In the genomic region with DNA sequence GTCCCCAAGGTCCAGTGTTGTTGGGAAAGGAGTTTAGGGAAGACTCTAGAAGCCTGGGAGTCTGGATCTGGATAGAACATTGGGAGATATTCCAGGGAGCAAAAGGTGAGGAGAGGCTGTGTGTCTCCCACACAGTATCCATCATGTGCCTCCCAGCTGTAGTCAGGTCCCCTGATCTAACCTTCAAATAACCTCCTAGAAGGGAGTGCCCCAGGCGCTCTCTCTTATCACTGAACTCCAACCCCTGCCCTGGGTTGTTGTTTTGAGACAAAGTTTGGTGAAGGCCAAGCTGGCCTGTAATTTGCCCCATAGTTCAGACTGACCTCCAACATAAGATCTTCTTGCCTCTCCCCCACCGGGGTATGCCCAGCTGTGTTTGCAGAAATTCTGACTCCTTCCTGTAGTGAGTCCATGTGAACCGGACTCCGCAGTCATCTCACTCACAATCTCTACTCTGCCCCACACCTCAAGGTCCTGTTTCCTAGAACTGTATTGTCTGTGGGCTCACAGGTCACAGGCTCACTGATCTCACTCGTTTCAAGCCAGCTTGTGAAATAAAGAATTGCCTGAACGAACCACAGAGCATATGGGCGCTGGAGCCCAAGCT, we compare ENCODE assay signal across 28 mouse cellular contexts. TPM values are rescaled to one million over a fixed set of nuclear protein-coding genes. Genes with fewer than 3 reads are reported as not detected.
DNase-seq lines count a peak whose midpoint lies in the region; ATAC-seq and TF ChIP-seq lines count a peak whose summit lies in the region.
"Had no signal": no experiment of that assay in that cellular context is flagged by ENCODE, and none has a peak within 500 bp of the region (broad histone marks: within the 10 kb centered on the region; RNA-seq: fewer than 3 reads in every experiment).

No protein-coding gene starts in this region.

- H3K4me1 ChIP-seq in liver, adult 2 months (ENCODE audit: control insufficient read depth, insufficient read depth, low read length): no peaks in the 10 kb centered on the region
- H3K4me1 ChIP-seq in thymus, adult 2 months (replicated peaks; ENCODE audit: control insufficient read depth, insufficient read depth, low read length): peaks cover 36% of the 10 kb centered on the region
- H3K4me1 ChIP-seq in liver, embryonic 12.5 days: peaks cover 12% of the 10 kb centered on the region
- H3K4me1 ChIP-seq in cerebellum, adult 2 months (ENCODE audit: control insufficient read depth, insufficient read depth, low read length): no peaks in the 10 kb centered on the region
- H3K4me1 ChIP-seq: embryonic facial prominence, embryonic 12.5 days; hindbrain, embryonic 10.5 days; limb, embryonic 10.5 days; megakaryocyte, embryonic 14.5 days; midbrain, embryonic 15.5 days had no signal

- no peak overlapping the region for H3K27ac ChIP-seq in liver, adult 2 months (replicated peaks; ENCODE audit: insufficient read depth, low read depth, low read length)
- peak overlapping the region; percentile 1; the same call in 1 of the 2 replicates for H3K27ac ChIP-seq in thymus, adult 2 months (ENCODE audit: control insufficient read depth, insufficient read depth, low read length)
- no peak overlapping the region for H3K27ac ChIP-seq in liver, embryonic 12.5 days
- no peak overlapping the region for H3K27ac ChIP-seq in cerebellum, adult 2 months (ENCODE audit: insufficient read depth, low read length)
- H3K27ac ChIP-seq: embryonic facial prominence, embryonic 12.5 days; gastrocnemius, adult 2 months; hindbrain, embryonic 10.5 days; kidney, postnatal 0 days; limb, embryonic 10.5 days; liver, embryonic 13.5 days; midbrain, embryonic 15.5 days had no signal

- no peak overlapping the region for H3K4me3 ChIP-seq in liver, adult 2 months (ENCODE audit: insufficient read depth, low read depth, low read length)
- H3K4me3 ChIP-seq in thymus, adult 2 months (ENCODE audit: control insufficient read depth, insufficient read depth, low read length): no peak overlapping the region
- H3K4me3 ChIP-seq in liver, embryonic 12.5 days: no peak overlapping the region
- no peak overlapping the region for H3K4me3 ChIP-seq in cerebellum, adult 2 months (replicated peaks; ENCODE audit: insufficient read depth, low read depth, low read length)
- H3K4me3 ChIP-seq: embryonic facial prominence, embryonic 12.5 days; gastrocnemius, adult 2 months; hindbrain, embryonic 10.5 days; limb, embryonic 10.5 days; liver, embryonic 13.5 days; megakaryocyte, embryonic 14.5 days; midbrain, embryonic 15.5 days; myocyte had no signal

- ATAC-seq in liver, embryonic 12.5 days: peak; percentile 57; the same call in 1 of the 2 replicates
- ATAC-seq: activated CD4-positive, CD25-positive, alpha-beta regulatory T cell, adult 4 months; hindbrain, embryonic 16.5 days; midbrain, embryonic 15.5 days had no signal

- no peaks in the 10 kb centered on the region for H3K27me3 ChIP-seq in liver, adult 2 months (ENCODE audit: control insufficient read depth, insufficient read depth, low read length)
- no peaks in the 10 kb centered on the region for H3K27me3 ChIP-seq in thymus, adult 2 months (ENCODE audit: control insufficient read depth, insufficient read depth, low read length)
- no peaks in the 10 kb centered on the region for H3K27me3 ChIP-seq in liver, embryonic 12.5 days (replicated peaks)
- H3K27me3 ChIP-seq in cerebellum, adult 2 months (ENCODE audit: control insufficient read depth, insufficient read depth, low read length): no peaks in the 10 kb centered on the region; the same call in 1 of the 2 replicates
- H3K27me3 ChIP-seq: embryonic facial prominence, embryonic 12.5 days; liver, embryonic 13.5 days; midbrain, embryonic 15.5 days had no signal

- H3K9me3 ChIP-seq in liver, embryonic 12.5 days (replicated peaks): no peaks in the 10 kb centered on the region
- H3K9me3 ChIP-seq: embryonic facial prominence, embryonic 12.5 days; hindbrain, embryonic 10.5 days; limb, embryonic 10.5 days; liver, embryonic 13.5 days; megakaryocyte, embryonic 14.5 days; midbrain, embryonic 15.5 days had no signal

- DNase-seq in liver, adult 2 months (ENCODE audit: extremely low read depth, low read depth, low spot score): peak; percentile 30
- no peak for DNase-seq in liver
- no peak for DNase-seq in thymus, adult 2 months
- no peak for DNase-seq in thymus, postnatal 36 days
- peak; percentile 66 for DNase-seq in yolk sac, embryonic 10.5 days (ENCODE audit: low spot score)
- no peak for DNase-seq in cerebellum, adult 2 months
- no peak for DNase-seq in kidney, postnatal 10 days
- DNase-seq: adrenal gland, adult 8-10 months; cerebellum, adult 11-12 months; cerebellum, postnatal 14 days; gastrocnemius, adult 2 months; kidney, adult 2 months; liver, embryonic 13.5 days; lung, embryonic 14.5 days; right cerebral cortex, postnatal 25 days had no signal

- H3K79me2 ChIP-seq in liver, adult 2 months (ENCODE audit: control insufficient read depth, insufficient read depth, low read length): no peaks in the 10 kb centered on the region

- WGBS in liver, adult 2 months: 42% methylated on average over 7 of the region's 7 CpGs
- WGBS in thymus, adult 2 months: 69% methylated on average over 7 of the region's 7 CpGs
- WGBS in liver, embryonic 12.5 days (ENCODE audit: insufficient replicate concordance): 46% methylated on average over 7 of the region's 7 CpGs
- WGBS in cerebellum, adult 2 months: 80% methylated on average over 7 of the region's 7 CpGs

- no peak overlapping the region for H3K4me2 ChIP-seq in liver, embryonic 12.5 days
- H3K4me2 ChIP-seq: embryonic facial prominence, embryonic 12.5 days; liver, embryonic 13.5 days; lung, embryonic 14.5 days; midbrain, embryonic 15.5 days had no signal

- 0 out of 2 replicates have a peak, but pooled peaks cover 1% of the 10 kb centered on the region for H3K36me3 ChIP-seq in liver, adult 2 months (ENCODE audit: control insufficient read depth, insufficient read depth, low read length)
- H3K36me3 ChIP-seq in thymus, adult 2 months (ENCODE audit: control insufficient read depth, insufficient read depth, low read length): 0 out of 2 replicates have a peak, but pooled peaks cover 5% of the 10 kb centered on the region
- no peaks in the 10 kb centered on the region for H3K36me3 ChIP-seq in liver, embryonic 12.5 days
- H3K36me3 ChIP-seq: embryonic facial prominence, embryonic 12.5 days; hindbrain, embryonic 10.5 days; limb, embryonic 10.5 days; liver, embryonic 13.5 days; midbrain, embryonic 15.5 days had no signal

- no peak for TF ChIP-seq CTCF in liver, adult 2 months (IDR thresholded peaks at IDR 0.05; ENCODE audit: low read depth, low read length)
- no peak for TF ChIP-seq CTCF in thymus, adult 2 months (IDR thresholded peaks at IDR 0.05; ENCODE audit: borderline replicate concordance, control insufficient read depth, extremely low read depth, insufficient read depth, low read length, poor library complexity)
- no peak for TF ChIP-seq CTCF in cerebellum, adult 2 months (IDR thresholded peaks at IDR 0.05; ENCODE audit: borderline replicate concordance, insufficient read depth, low read depth, low read length)

- H3K9ac ChIP-seq in liver, adult 2 months (ENCODE audit: low read depth, low read length): no peak overlapping the region
- H3K9ac ChIP-seq in liver, embryonic 12.5 days: no peak overlapping the region
- H3K9ac ChIP-seq: embryonic facial prominence, embryonic 12.5 days; liver, embryonic 13.5 days; lung, embryonic 14.5 days; midbrain, embryonic 15.5 days had no signal

- TF ChIP-seq POLR2A in liver, adult 2 months (IDR thresholded peaks at IDR 0.05; ENCODE audit: extremely low read depth, insufficient read depth, low read length): no peak
- TF ChIP-seq POLR2A in thymus, adult 2 months (IDR thresholded peaks at IDR 0.05; ENCODE audit: control insufficient read depth, extremely low read depth, insufficient read depth, low read length, poor library complexity): no peak
- no peak for TF ChIP-seq POLR2A in cerebellum, adult 2 months (IDR thresholded peaks at IDR 0.05; ENCODE audit: borderline replicate concordance, insufficient read depth, low read length)

RNA-seq across cellular contexts. Expression of a gene that starts 3.8 kb away (rescaled TPM):
- total RNA-seq in liver, adult 2 months (2014; rRNA removed): 0.20 and 0.46 TPM in 2 replicates
- polyA plus RNA-seq in liver, adult 2 months (2012; rRNA removed): 0.15 and 0.22 TPM in 2 replicates
- 20.0 and 22.8 TPM in 2 replicates for polyA plus RNA-seq in thymus, adult 2 months (2012; rRNA removed)
- 0.05 TPM in 1 of 2 replicates, not detected in the other for polyA plus RNA-seq in liver, embryonic 12.5 days (2016; fragmentation: Nextera tagmentation; extraction: Ambion mirVana)
- 0.03 and 0.05 TPM in 2 replicates for polyA plus RNA-seq in cerebellum, adult 2 months (2012; rRNA removed)
- total RNA-seq: layer of hippocampus, adult 18-20 months; layer of hippocampus, postnatal 14 days had no signal
- polyA plus RNA-seq: forebrain, embryonic 11.5 days; hindbrain, embryonic 10.5 days; limb, embryonic 10.5 days; liver, embryonic 13.5 days; lung, embryonic 14.5 days had no signal

Comparison
In these comparisons a context has a peak if more than half of its experiments do, and no peak if none do; other contexts are left out.
1. DNase-seq: peak in liver, adult 2 months (single experiment) and yolk sac, embryonic 10.5 days (single experiment); none in liver (single experiment), thymus, adult 2 months (single experiment), thymus, postnatal 36 days (0 of 2), cerebellum, adult 2 months (0 of 2) and kidney, postnatal 10 days (single experiment).
2. RNA of a gene that starts 3.8 kb away (polyA plus RNA-seq): 20.0 to 22.8 TPM in thymus, adult 2 months; 0.15 to 0.22 TPM in liver, adult 2 months, 0.03 to 0.05 TPM in cerebellum, adult 2 months and 0.05 TPM in liver, embryonic 12.5 days; every median in the first group is over 10 times any median in the second.